In the genomic region with DNA sequence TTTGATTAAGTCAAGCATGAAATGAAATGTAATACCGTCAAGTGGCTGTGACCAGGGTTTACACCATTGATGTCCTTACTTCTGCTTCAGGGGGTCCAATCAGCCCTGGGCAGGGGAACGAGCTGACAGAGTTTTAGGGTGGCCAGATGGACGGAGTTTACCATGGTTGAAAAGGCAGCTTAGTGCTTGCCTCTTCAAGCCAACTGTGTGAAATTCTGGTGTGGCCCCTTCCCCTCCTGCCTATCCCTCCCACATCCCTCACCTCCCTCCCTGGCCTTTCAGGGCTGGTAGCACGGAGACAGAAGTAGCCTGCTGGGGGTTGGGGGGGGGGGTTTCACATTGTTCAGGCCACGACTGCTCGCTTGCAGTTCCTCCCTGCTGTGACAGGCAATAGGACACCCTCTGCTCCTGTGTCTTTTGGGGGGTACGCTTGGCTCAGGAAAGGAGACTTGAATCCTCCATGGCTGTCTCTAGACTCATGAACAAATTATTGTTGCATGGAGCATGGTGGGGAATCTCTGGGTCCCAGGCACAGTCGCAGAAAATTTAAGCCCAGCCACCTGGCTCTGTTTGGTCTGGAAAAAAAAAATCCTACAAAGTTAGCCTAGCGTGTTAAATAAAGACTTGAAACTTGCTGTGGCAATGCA, we compare ENCODE assay signal across 15 mouse cellular contexts.
A peak's percentile ranks its signal among the peaks of the same experiment; 100 is the strongest.
DNase-seq lines count a peak whose midpoint lies in the region; ATAC-seq and TF ChIP-seq lines count a peak whose summit lies in the region.
"Had no signal": no experiment of that assay in that cellular context is flagged by ENCODE, and none has a peak within 500 bp of the region (broad histone marks: within the 10 kb centered on the region; RNA-seq: fewer than 3 reads in every experiment).

No protein-coding gene starts in this region.

- peak; percentile 83 for ATAC-seq in forebrain, embryonic 11.5 days (replicated peaks; ENCODE audit: low FRiP score)
- ATAC-seq in forebrain, embryonic 16.5 days: no peak
- ATAC-seq in neural tube, embryonic 15.5 days (ENCODE audit: low FRiP score): no peak
- peak; percentile 40 for ATAC-seq in hindbrain, postnatal 0 days

- 1% methylated on average over 9 of the region's 9 CpGs for WGBS in forebrain, embryonic 11.5 days
- WGBS in forebrain, embryonic 16.5 days: 3% methylated on average over 9 of the region's 9 CpGs
- 9% methylated on average over 9 of the region's 9 CpGs for WGBS in neural tube, embryonic 15.5 days
- WGBS in hindbrain, postnatal 0 days: 16% methylated on average over 9 of the region's 9 CpGs

- H3K9me3 ChIP-seq in forebrain, embryonic 11.5 days (ENCODE audit: control insufficient read depth, low read length): no peaks in the 10 kb centered on the region
- H3K9me3 ChIP-seq in forebrain, embryonic 16.5 days (ENCODE audit: control insufficient read depth, low read length): no peaks in the 10 kb centered on the region
- H3K9me3 ChIP-seq in neural tube, embryonic 15.5 days (replicated peaks): no peaks in the 10 kb centered on the region
- H3K9me3 ChIP-seq in hindbrain, postnatal 0 days (ENCODE audit: low read length): no peaks in the 10 kb centered on the region
- H3K9me3 ChIP-seq: embryonic facial prominence, embryonic 13.5 days; limb, embryonic 15.5 days had no signal

- no peak overlapping the region for H3K4me2 ChIP-seq in forebrain, embryonic 11.5 days (ENCODE audit: low read depth, low read length, severe bottlenecking)
- H3K4me2 ChIP-seq in forebrain, embryonic 16.5 days (ENCODE audit: low read length): no peak overlapping the region
- H3K4me2 ChIP-seq in neural tube, embryonic 15.5 days: no peak overlapping the region
- H3K4me2 ChIP-seq in hindbrain, postnatal 0 days (ENCODE audit: low read depth, low read length): no peak overlapping the region
- H3K4me2 ChIP-seq: embryonic facial prominence, embryonic 13.5 days; limb, embryonic 15.5 days; lung, embryonic 14.5 days had no signal

- H3K27me3 ChIP-seq in forebrain, embryonic 11.5 days (ENCODE audit: control insufficient read depth, insufficient read depth, low read length): peaks cover 97% of the 10 kb centered on the region
- H3K27me3 ChIP-seq in forebrain, embryonic 16.5 days (replicated peaks; ENCODE audit: control insufficient read depth, insufficient read depth, low read length): peaks cover 72% of the 10 kb centered on the region
- peaks cover 34% of the 10 kb centered on the region for H3K27me3 ChIP-seq in neural tube, embryonic 15.5 days (replicated peaks)
- H3K27me3 ChIP-seq in hindbrain, postnatal 0 days (ENCODE audit: insufficient read depth, low read length): peaks cover 9% of the 10 kb centered on the region; the same call in 1 of the 2 replicates

- no peak overlapping the region for H3K27ac ChIP-seq in forebrain, embryonic 11.5 days (ENCODE audit: low read depth, low read length)
- no peak overlapping the region for H3K27ac ChIP-seq in forebrain, embryonic 16.5 days (ENCODE audit: low read length)
- no peak overlapping the region for H3K27ac ChIP-seq in neural tube, embryonic 15.5 days (replicated peaks)
- no peak overlapping the region for H3K27ac ChIP-seq in hindbrain, postnatal 0 days
- H3K27ac ChIP-seq: embryonic facial prominence, embryonic 13.5 days; limb, embryonic 15.5 days had no signal

- intact Hi-C loops in gastrocnemius, postnatal 36 days (cut with DNase I): no loop called here

- no peak for TF ChIP-seq CTCF in hindbrain, postnatal 0 days (IDR thresholded peaks at IDR 0.05; ENCODE audit: low read depth)

- peak; percentile 74 for DNase-seq in forebrain, embryonic 11.5 days (ENCODE audit: low spot score)
- DNase-seq in neural tube, embryonic 10.5 days (ENCODE audit: extremely low spot score, low spot score): peak; percentile 31
- peak; percentile 58 for DNase-seq in hindbrain, postnatal 0 days (ENCODE audit: low spot score)
- DNase-seq in lung, postnatal 14 days: no peak
- DNase-seq in urinary bladder, postnatal 10 days (ENCODE audit: low spot score): no peak
- DNase-seq in gastrocnemius, postnatal 36 days: no peak
- DNase-seq: adrenal gland, postnatal 25 days; heart, adult 11 months; kidney, adult 11 months; right cerebral cortex, postnatal 4 days had no signal

- no peak overlapping the region for H3K9ac ChIP-seq in forebrain, embryonic 11.5 days (ENCODE audit: low read length)
- H3K9ac ChIP-seq in forebrain, embryonic 16.5 days (replicated peaks; ENCODE audit: low read depth, low read length): no peak overlapping the region
- H3K9ac ChIP-seq in neural tube, embryonic 15.5 days (replicated peaks): no peak overlapping the region
- H3K9ac ChIP-seq in hindbrain, postnatal 0 days (replicated peaks; ENCODE audit: low read length): no peak overlapping the region
- H3K9ac ChIP-seq: limb, embryonic 15.5 days; lung, embryonic 14.5 days had no signal

- H3K4me3 ChIP-seq in forebrain, embryonic 11.5 days (ENCODE audit: low read depth, low read length): no peak overlapping the region
- H3K4me3 ChIP-seq in forebrain, embryonic 16.5 days (replicated peaks; ENCODE audit: low read length): no peak overlapping the region
- H3K4me3 ChIP-seq in neural tube, embryonic 15.5 days (replicated peaks): no peak overlapping the region
- H3K4me3 ChIP-seq in hindbrain, postnatal 0 days (ENCODE audit: low read length): no peak overlapping the region
- H3K4me3 ChIP-seq: embryonic facial prominence, embryonic 13.5 days; limb, embryonic 15.5 days had no signal

- peaks cover 12% of the 10 kb centered on the region; the same call in 1 of the 2 replicates for H3K4me1 ChIP-seq in forebrain, embryonic 11.5 days (replicated peaks; ENCODE audit: control insufficient read depth, insufficient read depth, low read length)
- H3K4me1 ChIP-seq in forebrain, embryonic 16.5 days (replicated peaks; ENCODE audit: control insufficient read depth, insufficient read depth, low read length): no peaks in the 10 kb centered on the region
- H3K4me1 ChIP-seq in neural tube, embryonic 15.5 days: peaks cover 15% of the 10 kb centered on the region
- 0 out of 2 replicates have a peak, but pooled peaks cover 5% of the 10 kb centered on the region for H3K4me1 ChIP-seq in hindbrain, postnatal 0 days (ENCODE audit: insufficient read depth, low read length)

- no peaks in the 10 kb centered on the region for H3K36me3 ChIP-seq in forebrain, embryonic 11.5 days (ENCODE audit: control insufficient read depth, insufficient read depth, low read length)
- H3K36me3 ChIP-seq in forebrain, embryonic 16.5 days (ENCODE audit: control insufficient read depth, insufficient read depth): no peaks in the 10 kb centered on the region
- H3K36me3 ChIP-seq in neural tube, embryonic 15.5 days: no peaks in the 10 kb centered on the region
- no peaks in the 10 kb centered on the region for H3K36me3 ChIP-seq in hindbrain, postnatal 0 days (ENCODE audit: insufficient read depth, low read length)
- H3K36me3 ChIP-seq: embryonic facial prominence, embryonic 13.5 days; limb, embryonic 15.5 days had no signal

Comparison
In these comparisons a context has a peak if more than half of its experiments do, and no peak if none do; other contexts are left out.
1. ATAC-seq: peak in forebrain, embryonic 11.5 days (single experiment) and hindbrain, postnatal 0 days (single experiment); none in forebrain, embryonic 16.5 days (single experiment) and neural tube, embryonic 15.5 days (single experiment).
2. DNase-seq: peak in forebrain, embryonic 11.5 days (single experiment), neural tube, embryonic 10.5 days (single experiment) and hindbrain, postnatal 0 days (single experiment); none in lung, postnatal 14 days (single experiment), urinary bladder, postnatal 10 days (single experiment) and gastrocnemius, postnatal 36 days (0 of 2).